Mouse (Mus musculus) left cerebral cortex, postnatal 4 days (tissue): Measurements from ENCODE around the gene Sgta. TPM values are rescaled to one million over a fixed set of nuclear protein-coding genes. Genes with fewer than 3 reads are reported as not detected.

Experiments used
- DNase-seq: peaks from one replicate; pipeline ENCODE4 v3.0.0-alpha.2; 2022
- intact Hi-C: fragments of 180-260 bp; cut with DNase I; formaldehyde crosslinking; loops from one replicate; pipeline ENCODE4 v1.15.1; 2025
- total RNA-seq, 2 experiments: library from RNA; stranded (reverse); gene quantifications; 2 replicates each; pipeline ENCODE4 v1.2.3; 2021

The Sgta gene
- total RNA-seq, 2 experiments from 2014 or later, result 193 to 199 TPM

DNA sequence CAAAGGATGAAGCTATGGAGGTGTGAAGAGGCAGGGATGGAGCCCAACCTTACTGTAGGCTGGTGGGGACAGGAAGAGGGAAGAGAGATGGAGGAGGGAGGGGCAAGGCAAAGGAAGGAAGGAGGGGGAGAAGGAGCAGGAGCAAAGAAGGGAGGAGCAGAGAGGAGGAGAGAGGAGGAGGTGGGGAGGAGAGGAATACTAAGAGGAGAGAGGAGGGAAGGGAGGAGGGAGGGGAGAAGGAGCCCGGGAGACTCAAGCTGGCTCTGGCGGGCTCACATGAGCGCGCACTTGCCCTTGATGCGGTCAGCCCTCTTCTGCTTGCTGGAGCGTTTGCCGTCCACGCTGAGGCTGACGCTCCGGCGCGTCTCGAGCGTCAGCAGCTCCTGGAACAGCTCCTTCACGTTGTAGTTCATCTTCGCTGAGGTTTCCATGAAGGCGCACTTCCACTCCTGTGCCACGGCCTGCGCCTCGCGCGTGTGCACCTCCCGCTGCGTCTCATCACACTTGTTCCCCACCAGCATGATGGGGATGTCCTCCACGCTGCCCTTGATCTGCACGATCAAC is 38.4 kb downstream of the Sgta start:
- no peak for DNase-seq
- intact Hi-C loops, result no loop called here

DNA sequence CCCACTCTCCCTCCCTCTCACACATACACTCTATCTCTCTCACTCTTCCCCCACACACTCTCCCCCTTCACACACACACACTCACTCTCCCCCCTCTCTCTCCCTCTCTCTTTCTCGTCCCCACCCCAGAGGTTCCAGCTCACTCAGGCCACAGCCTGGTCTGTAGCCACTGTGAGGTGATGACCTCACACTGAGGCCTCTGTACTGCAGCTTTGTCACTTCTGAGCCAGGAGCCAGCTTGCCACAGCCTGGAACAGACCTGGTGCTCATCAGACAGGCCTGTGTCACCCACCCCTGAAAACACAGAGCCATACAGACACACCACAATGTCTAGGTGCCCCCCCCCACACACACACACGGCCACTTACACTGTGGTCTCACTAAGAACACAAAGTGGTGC is 39.8 kb downstream of the Sgta start:
- intact Hi-C loops, result no loop called here
- no peak for DNase-seq

DNA sequence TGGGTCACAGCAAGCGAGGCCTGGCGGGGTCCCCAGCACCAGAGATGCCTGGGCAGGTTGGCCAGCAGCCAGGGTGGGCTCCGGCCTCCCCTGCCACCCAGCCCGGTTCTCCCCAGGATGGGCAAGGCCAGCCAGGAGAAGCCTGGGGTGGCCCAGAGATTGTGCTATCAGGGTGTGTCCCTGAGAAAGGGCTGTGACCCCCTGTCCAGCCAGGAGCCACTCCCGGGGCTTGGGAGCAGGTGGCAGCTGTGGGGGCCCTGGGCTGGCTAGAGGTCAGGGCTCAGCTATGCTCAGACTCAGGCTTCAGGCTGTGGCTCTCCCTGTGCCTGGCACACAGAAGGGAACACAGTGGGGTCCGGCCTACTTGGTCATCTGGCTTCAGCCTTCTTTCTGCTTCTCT is 40.3 kb downstream of the Sgta start:
- intact Hi-C loops, result no loop called here

DNA sequence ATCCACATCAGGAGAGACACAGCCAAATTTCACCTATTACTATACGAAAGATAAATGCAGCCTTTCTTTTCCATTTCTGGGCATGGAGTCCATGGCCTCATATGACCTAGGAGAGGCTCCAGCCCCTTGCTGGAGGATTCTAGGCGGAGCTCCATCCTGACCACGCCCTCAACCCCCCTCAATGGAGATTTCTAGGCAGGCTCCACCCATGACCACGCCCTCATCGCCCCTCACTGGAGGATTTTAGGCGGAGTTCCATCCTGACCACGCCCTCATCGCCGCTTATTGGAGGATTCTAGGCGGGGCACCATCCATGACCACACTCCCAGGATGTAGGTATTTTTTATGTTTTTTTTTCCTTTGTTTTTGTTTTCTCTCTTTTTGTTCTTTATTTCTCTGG is 41.7 kb downstream of the Sgta start:
- intact Hi-C loops, result no loop called here
- peak; percentile 53 for DNase-seq

More for the DNA sequence above, 40.3 kb downstream of the Sgta start:
- no peak for DNase-seq

DNA sequence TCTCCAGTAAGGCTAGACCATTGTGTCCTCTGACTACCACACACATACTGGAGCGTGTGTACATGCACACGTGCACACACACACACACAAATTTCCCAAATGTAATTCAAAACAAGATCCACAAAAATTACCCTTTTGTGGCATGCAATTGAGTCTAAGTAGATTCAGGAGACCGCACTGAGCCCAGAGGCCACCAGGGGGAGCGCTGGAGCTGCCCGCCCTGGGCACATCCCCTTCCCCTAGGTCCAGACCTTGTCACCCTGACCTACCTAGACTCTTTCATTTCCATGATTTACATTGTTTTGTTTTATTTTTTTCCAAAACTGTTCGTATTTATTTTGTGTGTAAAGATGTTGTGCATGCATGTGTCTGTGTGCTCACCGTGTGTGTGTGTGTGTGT is 43.3 kb downstream of the Sgta start:
- peak; percentile 76 for DNase-seq

DNA sequence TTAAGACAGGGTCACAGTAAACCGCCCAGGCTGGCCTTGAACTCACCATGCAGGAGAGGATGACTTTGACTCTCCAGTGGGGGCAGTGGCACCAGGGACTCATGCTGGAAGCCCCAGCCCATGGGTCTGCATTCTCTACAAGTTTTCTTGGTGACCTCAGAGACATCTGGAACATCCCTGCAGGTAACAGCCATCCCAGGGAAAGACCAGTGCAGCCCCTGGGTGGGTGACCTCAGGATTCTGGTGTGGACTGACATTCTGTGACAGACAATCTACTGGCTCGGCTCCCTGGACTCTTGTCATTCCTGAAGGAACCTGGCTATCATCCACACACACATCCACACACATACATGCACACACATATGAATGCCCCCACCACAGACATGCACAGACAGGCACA is 44.3 kb downstream of the Sgta start:
- DNase-seq, result no peak
- intact Hi-C loops, result no loop called here

More for the DNA sequence above, 43.3 kb downstream of the Sgta start:
- intact Hi-C loops, result no loop called here

DNA sequence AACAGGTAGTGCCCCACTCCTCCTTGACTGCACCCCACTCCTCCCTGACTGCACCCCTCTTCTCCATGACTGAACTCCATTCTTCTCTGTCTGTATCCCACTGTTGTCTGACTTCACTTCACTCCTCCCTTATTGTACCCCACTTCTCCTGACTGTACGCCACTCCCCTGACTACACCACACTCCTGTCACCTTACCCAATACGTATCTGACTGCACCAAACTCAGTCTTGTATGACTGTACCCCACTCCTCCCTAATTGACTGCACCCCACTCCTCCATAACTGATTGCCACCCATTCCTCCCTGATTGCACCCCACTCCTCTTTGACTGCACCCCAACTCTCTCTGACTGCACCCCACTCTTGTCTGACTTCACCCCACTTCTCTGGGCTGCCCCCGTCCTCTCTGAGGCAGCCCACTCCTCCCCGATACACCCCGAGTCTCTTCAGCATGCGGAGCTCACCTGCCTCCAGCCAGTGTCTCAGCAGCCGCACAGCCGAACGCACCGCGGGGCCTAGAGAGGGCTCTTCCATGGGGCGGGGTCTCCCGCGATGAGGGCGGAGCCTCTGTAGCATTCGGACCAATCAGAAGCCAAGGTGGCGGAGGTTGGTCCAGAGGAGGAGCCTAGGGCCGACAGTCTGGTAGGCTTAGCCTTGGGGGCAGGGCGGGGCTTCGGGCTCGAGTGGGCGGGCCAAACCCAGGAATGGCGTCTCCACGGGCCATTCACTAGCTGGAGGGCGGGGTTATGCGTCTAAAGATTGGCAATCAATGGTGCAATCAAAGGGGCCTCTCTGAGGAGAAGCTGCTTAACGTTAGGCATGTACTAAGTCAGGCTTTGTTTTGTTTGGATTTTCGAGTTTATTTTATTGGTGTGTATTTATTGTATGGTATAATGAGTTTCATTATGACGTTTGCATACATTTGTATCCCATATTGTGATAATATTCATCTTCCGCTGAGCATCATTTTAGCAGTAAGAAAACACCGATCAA is 45.3 kb downstream of the Sgta start, which contains the start of gene Gng7:
TSS of gene Gng7 (minus strand) at position 553 of the 992 bp plus-strand sequence.
- peak; percentile 99 for DNase-seq
- intact Hi-C loops, result no loop called here

DNA sequence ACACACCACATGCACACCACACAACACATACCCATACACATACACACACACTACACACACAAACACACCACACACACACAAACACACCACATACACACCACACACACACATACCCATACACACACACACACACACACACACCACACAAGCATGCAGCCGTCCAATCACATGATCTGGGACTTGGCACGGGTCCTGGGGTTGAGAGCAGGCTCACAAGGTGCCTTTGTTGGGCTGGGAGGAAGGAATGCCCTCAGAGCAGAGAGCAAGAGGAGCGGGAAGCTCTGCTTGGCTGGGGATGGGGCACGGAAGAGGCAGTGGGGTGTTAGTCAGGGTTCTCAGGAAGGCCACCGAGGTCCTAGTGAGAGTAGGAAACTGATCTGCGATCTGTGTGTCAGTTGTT is 49.1 kb downstream of the Sgta start:
- DNase-seq, result peak; percentile 45
- intact Hi-C loops, result no loop called here

DNA sequence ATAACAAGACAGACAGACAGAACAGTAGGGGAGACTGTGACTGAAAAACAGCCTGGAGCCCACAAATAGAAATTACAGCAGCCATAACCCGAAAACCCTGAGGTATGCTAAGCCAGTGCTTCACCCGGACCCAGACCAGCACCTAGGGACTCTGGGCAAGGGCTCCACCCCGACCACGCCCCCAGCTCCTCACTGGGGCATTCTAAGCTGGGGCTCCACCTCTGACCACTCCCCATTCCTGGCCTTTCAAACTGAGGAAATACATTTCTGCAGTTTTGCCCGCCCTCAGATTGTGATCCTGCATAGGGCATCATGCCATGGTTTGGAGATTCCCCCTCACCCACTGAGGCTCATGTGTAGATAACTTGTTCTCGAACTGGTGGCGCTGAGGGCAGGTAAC is 52.7 kb downstream of the Sgta start:
- DNase-seq, result no peak
- intact Hi-C loops, result no loop called here

DNA sequence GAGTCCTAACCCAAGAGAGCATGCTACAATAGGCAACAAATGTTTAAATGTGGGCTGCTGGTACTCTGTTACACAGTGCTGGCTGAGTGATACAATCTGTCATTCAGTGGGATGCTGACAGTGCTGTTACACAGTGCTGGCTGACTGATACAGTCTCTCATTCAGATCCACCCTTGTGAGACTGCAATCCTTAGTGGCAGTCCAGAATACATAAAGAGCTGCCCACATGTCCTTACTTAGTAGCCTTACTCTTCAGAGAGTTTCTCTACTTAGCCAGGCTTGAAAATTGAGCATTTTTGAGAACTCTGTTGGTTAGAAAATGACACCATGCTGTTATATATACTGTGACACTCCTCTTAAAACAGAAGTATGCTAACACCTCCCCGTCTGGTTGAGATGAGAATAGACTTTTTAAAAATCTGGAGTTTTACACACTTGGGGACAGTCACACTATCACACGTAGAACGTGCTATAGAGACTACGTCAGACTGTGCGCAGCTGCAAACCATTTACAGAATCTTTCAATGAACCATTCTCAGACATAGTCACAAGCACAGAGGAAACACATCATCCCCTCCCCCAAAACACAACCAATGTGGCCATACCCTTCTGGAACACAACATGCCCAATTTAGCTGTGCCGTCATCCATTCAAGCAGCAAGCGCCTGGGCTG is 53.8 kb downstream of the Sgta start:
- DNase-seq, result no peak
- intact Hi-C loops, result no loop called here

DNA sequence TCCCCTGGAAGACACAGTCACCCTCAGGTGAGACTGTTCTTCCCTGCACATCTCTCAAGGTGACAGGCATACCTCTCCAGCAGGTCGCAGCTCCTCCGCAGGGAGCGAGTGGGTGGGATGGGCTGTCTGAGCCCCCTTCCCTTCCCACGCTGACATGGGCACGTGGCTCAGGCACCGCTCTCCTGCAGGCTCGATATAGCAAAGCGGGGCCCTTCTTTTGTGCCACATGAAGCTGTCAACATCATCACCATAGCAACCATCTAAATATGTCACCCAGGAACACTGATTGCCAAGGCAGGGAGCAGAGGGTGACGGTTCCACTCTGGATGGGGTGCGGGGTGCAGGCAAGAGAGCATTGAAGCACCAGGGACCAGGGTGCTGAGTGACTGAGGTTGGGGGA is 58.8 kb downstream of the Sgta start:
- intact Hi-C loops, result loop anchor here (5.0 kb wide), 1 partner anchor 36 kb away; the partner anchor contains the start of gene Slc39a3

DNA sequence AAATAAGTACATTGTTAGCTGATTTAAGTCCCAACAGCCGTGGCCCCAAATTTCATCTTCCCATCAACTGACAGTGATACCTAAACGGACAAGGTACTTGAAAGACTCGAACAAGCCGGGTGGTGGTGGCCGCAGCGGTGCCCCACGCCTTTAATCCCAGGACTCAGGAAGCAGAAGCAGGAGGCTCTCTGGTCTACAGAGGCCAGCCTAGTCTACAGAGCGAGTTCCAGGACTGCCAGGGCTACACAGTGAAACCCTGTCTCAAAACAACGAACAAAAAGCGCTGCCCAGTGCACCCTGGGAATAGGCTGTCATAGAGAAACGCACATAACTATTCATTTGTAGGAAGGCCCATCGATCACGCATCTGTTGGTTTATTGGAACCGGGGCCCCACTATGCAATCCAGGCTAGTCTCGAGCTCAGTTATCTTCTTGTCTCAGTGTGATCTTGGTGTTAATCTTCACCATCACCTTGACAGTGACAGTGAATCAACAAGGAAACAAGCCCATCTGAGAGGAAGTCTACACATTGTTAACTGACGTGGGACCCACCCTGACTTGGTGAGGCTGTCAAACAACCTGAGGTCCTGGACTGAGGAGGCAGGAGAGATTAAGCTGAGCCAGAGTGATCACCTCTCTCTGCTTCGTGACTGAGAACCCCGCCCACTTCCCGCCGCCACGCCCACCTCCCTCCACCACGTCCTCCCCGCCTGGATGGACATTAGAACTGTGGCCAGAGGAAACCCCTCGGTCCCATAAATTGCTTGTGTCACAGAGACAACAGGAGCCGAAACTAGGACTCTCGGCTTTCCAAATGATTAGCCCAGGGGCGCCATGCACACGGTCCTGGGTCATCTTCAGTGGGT is 59.6 kb downstream of the Sgta start:
- no peak for DNase-seq
- intact Hi-C loops, result loop anchor here (5.0 kb wide), 1 partner anchor 37 kb away; the partner anchor contains the start of gene Slc39a3

More for the DNA sequence above, 58.8 kb downstream of the Sgta start:
- no peak for DNase-seq

DNA sequence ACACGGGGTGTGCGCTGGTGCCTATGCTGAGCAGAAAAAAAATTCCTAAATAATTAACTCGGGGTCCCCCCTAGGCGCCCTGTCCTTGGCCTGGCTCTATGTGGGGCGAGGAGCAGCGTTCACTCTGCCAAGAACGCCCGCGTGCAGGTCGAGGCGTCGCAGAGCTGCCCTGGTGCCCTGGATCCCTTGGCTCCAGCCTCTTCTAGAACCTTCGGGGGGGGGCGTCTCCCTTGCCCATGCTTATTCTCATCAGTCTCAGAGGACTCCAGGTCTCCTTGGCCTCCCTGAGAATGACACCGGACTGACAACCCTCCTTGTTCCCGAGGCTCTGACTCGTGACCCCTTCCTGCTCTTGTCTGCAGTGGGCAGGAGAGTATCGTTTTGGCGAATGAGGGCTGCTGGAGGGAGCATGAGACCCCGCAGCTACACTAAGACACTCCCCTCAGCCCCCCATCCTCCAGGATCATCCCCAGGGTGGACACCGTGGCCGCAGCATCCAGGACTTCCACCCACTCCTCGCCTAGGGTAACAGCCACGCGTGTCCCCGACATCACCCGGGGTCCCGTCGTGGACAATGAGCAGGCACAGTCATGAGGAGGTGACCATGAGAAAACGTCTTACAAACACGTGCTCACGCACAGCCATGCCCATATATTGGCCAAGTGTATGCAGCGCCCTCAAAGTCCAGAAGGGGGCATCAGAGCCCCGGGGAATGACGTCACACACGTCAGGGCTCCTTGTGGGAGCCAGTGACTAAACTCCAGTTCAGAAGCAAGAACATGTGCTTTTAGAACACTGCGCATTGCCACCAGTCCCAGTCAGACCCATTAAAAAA is 60.4 kb downstream of the Sgta start:
- intact Hi-C loops, result loop anchor here (5.0 kb wide), 2 partner anchors 38 to 172 kb away; partner anchors contain the start of genes Oaz1 and Slc39a3
- DNase-seq, result peak; percentile 83

DNA sequence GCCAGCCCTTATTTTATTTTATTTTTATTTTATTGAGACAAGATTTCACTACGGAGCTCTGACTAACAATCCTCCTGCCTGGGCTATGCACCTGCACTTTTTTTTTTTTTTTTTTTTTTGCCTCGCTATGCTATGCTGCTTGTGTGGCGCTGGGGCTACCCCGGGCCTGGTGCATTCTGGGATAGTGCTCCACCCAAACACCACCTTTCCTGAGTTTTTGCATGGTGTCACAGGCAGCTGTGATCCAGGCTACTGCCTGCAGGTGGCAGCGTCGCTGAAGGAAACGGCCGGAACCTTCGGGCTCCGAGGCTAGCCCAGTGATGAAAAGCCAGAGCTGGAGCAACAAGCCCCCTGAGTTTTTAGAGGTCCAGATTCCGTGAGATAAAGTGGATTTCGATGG is 61.2 kb downstream of the Sgta start:
- intact Hi-C loops, result loop anchor here (5.0 kb wide), 1 partner anchor 171 kb away; the partner anchor contains the start of gene Oaz1
- peak; percentile 58 for DNase-seq

DNA sequence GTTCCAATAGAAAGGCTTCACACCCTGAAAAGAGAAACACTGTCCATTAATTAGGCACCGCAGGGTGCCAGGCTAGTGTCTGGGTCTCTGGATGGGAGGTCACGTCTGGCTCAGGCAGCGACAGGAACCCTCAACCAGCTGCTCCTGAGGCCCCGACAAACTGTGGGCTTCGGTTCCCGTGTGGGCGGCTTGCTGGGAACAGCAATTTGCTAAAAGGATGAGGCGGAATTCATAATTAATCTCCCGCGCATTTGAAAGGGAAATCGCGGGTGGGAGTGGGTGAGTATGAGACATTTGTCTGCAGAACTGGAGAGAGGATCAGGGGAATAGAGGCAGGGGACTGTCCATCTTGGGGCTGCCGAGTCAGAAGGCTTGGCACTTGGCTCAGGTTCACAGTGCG is 62.0 kb downstream of the Sgta start:
- intact Hi-C loops, result loop anchor here (5.0 kb wide), 1 partner anchor 171 kb away; the partner anchor contains the start of gene Oaz1
- DNase-seq, result no peak

DNA sequence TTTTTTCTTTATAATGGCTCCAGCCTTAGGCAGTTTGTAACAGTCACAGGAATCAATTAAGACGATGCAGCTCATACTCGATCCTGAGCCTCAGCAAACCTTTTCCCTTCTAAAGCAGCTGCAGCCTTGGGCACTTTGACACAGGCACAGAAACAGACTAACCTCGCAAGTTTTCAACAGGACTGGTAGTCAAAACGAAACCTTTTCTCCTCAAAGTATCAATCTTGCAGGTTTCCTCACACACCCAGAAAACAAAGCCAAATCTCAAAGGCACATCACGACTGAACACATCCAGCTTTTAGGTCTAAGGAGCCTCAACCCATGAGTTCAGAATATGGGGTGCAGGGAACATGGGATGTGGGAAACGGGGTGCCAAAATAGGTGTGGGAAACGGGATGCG is 62.6 kb downstream of the Sgta start:
- intact Hi-C loops, result loop anchor here (5.0 kb wide), 1 partner anchor 170 kb away; the partner anchor contains the start of gene Oaz1
- DNase-seq, result no peak

DNA sequence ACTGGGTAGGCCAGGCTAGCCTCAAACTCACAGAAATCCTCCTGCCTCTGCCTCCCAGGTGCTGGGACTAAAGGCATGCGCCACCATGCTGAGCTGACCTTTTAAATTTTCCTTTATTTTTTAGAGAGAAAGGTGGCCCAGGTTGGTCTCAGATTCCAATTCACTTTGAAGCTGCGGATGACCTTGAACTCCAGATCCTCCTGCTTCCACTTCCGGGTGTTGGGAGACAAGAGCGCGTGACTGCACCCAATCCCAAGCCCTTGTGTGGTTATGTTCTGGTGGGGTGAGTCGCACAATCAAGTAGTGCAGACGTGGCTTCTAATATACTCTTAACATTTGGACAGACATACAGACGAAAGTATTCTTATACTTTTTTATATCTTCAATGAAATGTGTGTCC is 63.5 kb downstream of the Sgta start:
- intact Hi-C loops, result loop anchor here (5.0 kb wide), 1 partner anchor 169 kb away; the partner anchor contains the start of gene Oaz1
- DNase-seq, result no peak

DNA sequence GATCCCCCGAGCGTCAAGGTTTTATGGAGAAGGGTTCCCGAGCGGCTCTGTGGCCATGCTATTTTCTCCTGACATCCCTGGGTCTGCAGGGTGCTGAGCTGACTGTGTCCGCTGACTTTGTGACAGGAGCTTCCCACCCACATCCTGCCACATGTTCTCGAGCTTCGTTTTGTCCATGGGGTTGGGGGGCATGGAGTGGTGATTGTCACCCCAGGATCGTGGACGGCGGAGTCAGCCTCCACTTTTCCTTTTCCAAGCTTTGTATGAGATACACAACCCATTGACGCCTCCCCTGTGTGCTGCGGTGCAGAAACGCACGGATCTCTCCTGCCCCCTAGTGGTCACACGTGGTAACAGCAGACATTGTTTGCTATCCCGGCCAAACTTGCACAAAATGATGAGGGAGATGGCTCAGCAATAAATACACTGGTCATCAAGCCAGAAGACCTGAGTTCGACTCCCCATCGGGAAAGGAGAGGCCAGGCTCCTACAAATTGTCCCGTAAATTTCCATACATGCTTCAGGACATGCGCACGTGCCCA is 64.8 kb downstream of the Sgta start:
- intact Hi-C loops, result loop anchor here (5.0 kb wide), 1 partner anchor 168 kb away; the partner anchor contains the start of gene Oaz1

DNA sequence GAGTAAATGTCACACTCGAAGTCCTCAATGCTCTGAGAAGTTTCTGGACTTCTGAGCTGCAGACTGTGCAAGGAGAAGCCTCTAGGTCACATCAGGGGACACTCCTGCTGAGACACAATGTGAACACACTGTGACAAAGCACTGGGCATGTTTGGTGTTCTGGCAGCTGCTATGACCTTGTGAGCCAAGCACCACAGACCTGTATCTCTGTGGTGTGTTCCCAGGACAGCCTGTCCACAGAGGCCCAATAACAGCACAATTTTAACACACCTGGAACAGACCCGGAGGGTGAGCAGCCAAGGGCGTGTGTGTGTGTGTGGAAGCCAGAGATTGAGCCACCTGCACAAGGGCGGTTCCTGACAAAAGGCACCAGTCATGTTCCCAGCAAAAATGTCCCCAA is 65.4 kb downstream of the Sgta start:
- DNase-seq, result no peak
- intact Hi-C loops, result loop anchor here (5.0 kb wide), 1 partner anchor 167 kb away; the partner anchor contains the start of gene Oaz1

More for the DNA sequence above, 64.8 kb downstream of the Sgta start:
- peak; percentile 82 for DNase-seq
